Comparison of ENCODE assay signal across 7 mouse cellular contexts in the genomic region with DNA sequence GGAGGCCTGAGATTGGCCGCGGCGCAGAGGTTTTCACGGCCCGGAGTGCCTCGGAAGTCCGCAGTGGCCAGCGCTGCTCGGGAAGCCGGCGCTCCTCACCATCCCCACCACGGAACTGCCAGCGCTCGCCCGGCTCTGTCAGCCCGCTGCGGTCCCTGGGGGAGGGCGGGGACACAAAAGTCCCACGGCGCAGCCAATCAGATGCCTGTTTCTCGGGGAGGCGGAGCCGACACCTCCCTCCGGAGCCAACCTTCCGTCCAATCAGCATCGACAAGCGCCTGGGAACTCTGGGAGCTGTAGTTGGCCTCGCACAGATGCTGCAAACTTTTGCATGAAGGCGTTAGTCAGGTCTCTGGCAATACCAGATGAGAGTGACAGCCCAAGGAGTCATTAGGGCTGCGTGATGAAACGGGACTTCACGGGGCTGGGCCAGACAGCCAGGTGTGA. TPM values are rescaled to one million over a fixed set of nuclear protein-coding genes. Genes with fewer than 3 reads are reported as not detected.
A peak's percentile ranks its signal among the peaks of the same experiment; 100 is the strongest.
DNase-seq lines count a peak whose midpoint lies in the region; ATAC-seq lines count a peak whose summit lies in the region.

A gene (minus strand): TSS at position 150 of the 447 bp plus-strand sequence.

- H3K36me3 ChIP-seq in intestine, embryonic 16.5 days (ENCODE audit: control insufficient read depth, insufficient read depth, low read length): no peaks in the 10 kb centered on the region
- H3K36me3 ChIP-seq in midbrain, embryonic 11.5 days (ENCODE audit: control insufficient read depth, insufficient read depth, low read length): no peaks in the 10 kb centered on the region

- peak within 1 kb of the TSS; percentile 85 for H3K27ac ChIP-seq in intestine, embryonic 16.5 days (ENCODE audit: low read length)
- peak within 1 kb of the TSS; percentile 10 for H3K27ac ChIP-seq in midbrain, embryonic 11.5 days (ENCODE audit: low read depth, low read length)

- ATAC-seq in intestine, embryonic 16.5 days: peak; percentile 94
- peak; percentile 94 for ATAC-seq in midbrain, embryonic 11.5 days (ENCODE audit: low FRiP score)

- H3K4me3 ChIP-seq in intestine, embryonic 16.5 days (ENCODE audit: low read length): peak within 1 kb of the TSS; percentile 85
- peak within 1 kb of the TSS; percentile 77 for H3K4me3 ChIP-seq in midbrain, embryonic 11.5 days (ENCODE audit: low read depth, low read length)

- intact Hi-C loops in left cerebral cortex, postnatal 36 days (cut with DNase I): loop anchor here (5.0 to 10.0 kb wide), 4 partner anchors 98 to 468 kb away; a partner anchor contains a TSS

- no peaks in the 10 kb centered on the region for H3K9me3 ChIP-seq in intestine, embryonic 16.5 days (ENCODE audit: control insufficient read depth, low read length)
- H3K9me3 ChIP-seq in midbrain, embryonic 11.5 days (ENCODE audit: control insufficient read depth, low read length): no peaks in the 10 kb centered on the region

- H3K9ac ChIP-seq in intestine, embryonic 16.5 days (ENCODE audit: low read depth, low read length): peak within 1 kb of the TSS; percentile 87
- H3K9ac ChIP-seq in midbrain, embryonic 11.5 days (ENCODE audit: low read length): peak within 1 kb of the TSS; percentile 78

- H3K27me3 ChIP-seq in intestine, embryonic 16.5 days (replicated peaks; ENCODE audit: control insufficient read depth, insufficient read depth, low read length): no peaks in the 10 kb centered on the region
- H3K27me3 ChIP-seq in midbrain, embryonic 11.5 days (ENCODE audit: control insufficient read depth, insufficient read depth, low read length): peaks cover 2% of the 10 kb centered on the region; the same call in 1 of the 2 replicates

- 0% methylated on average over 32 of the region's 32 CpGs for WGBS in intestine, embryonic 16.5 days
- under 1% methylated on average over 32 of the region's 32 CpGs for WGBS in midbrain, embryonic 11.5 days

- peak; percentile 98 for DNase-seq in adrenal gland, adult 8-10 months
- DNase-seq in embryo, embryonic 9.5 days (ENCODE audit: extremely low spot score): peak; percentile 95
- DNase-seq in gastrocnemius, postnatal 4 days (ENCODE audit: low spot score in 2 of 2): peak; percentile 96 to 98
- DNase-seq in left cerebral cortex, postnatal 36 days (ENCODE audit: low spot score in 2 of 2): peak; percentile 97
- peak; percentile 99 for DNase-seq in midbrain, embryonic 11.5 days (ENCODE audit: low spot score, missing footprints)
- peak; percentile 97 for DNase-seq in skeletal muscle tissue, adult 2 months (ENCODE audit: low read depth, low spot score)

- peak within 1 kb of the TSS; percentile 74 for H3K4me2 ChIP-seq in intestine, embryonic 16.5 days (ENCODE audit: low read depth, low read length)
- H3K4me2 ChIP-seq in midbrain, embryonic 11.5 days: peak within 1 kb of the TSS; percentile 85

- peaks cover 6% of the 10 kb centered on the region for H3K4me1 ChIP-seq in intestine, embryonic 16.5 days (ENCODE audit: control insufficient read depth, insufficient read depth, low read length)
- H3K4me1 ChIP-seq in midbrain, embryonic 11.5 days (ENCODE audit: control insufficient read depth, insufficient read depth, low read length): peaks cover 5% of the 10 kb centered on the region

RNA-seq across cellular contexts. Expression of the gene that starts here (rescaled TPM):
- total RNA-seq in adrenal gland, adult 8-10 months (2022): 10 to 100 TPM; 13.4 to 16.2 (median 14.4) TPM
- total RNA-seq in gastrocnemius, postnatal 4 days (2021): 1 to 10 TPM; 2.0 to 2.8 TPM
- 11.6 and 12.4 TPM in 2 replicates for polyA plus RNA-seq in intestine, embryonic 16.5 days (2015; fragmentation: Nextera tagmentation; extraction: Ambion mirVana)
- total RNA-seq in left cerebral cortex, postnatal 36 days (2021): 10 to 100 TPM in 1 of 2 experiments, 1 to 10 TPM in 1; 9.2 to 12.3 TPM
- 4.9 and 5.1 TPM in 2 replicates for polyA plus RNA-seq in midbrain, embryonic 11.5 days (2014; fragmentation: Nextera tagmentation; extraction: Ambion mirVana)

Comparison
In these comparisons a context has a peak if more than half of its experiments do, and no peak if none do; other contexts are left out.
1. Peak in every context shown above with its lines: DNase-seq, ATAC-seq, H3K4me3 ChIP-seq and H3K27ac ChIP-seq.